Mouse (Mus musculus): ENCODE measurements around the gene Arel1.

Gene Arel1

GRCm38 (mm10) chr12:84970428-84971096 lies at the start of gene Arel1, which contains the start of gene Fcf1:
Gene Arel1, minus strand, starts transcription at chr12:84970900.
Gene Fcf1, plus strand, starts transcription at chr12:84970897.
- DNase-seq (ENCODE audit: low spot score in 2 of 2): peak; percentile 89 to 91

GRCm38 (mm10) chr12:85012185-85012584 lies 41.5 kb upstream of the Arel1 start:
- no peak for DNase-seq (ENCODE audit: low spot score in 2 of 2)

GRCm38 (mm10) chr12:85010541-85010940 lies 39.8 kb upstream of the Arel1 start:
- no peak for DNase-seq (ENCODE audit: low spot score in 2 of 2)

DNA sequence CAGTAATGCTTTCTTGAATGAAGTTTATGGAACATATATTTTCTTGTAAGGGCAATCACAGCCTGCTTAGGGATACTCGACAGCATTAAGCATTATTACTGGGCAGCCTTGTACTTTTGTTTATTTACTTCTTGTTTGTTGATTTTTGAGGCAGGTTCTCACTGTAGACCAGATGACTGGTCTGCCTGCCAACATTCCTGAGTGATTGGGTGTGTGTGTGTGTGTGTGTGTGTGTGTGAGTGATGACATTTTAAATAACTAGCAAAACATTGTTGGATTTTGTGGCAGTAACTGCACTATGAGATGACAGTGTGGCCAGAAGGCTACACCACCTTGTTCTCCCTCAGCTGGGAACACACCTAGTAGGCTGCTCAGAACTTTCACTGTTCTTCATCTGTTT lies 39.1 kb upstream of the Arel1 start:
- DNase-seq (ENCODE audit: low spot score in 2 of 2): no peak

GRCm38 (mm10) chr12:85007021-85007420 lies 36.3 kb upstream of the Arel1 start:
- DNase-seq (ENCODE audit: low spot score in 2 of 2): no peak

- no peak for DNase-seq (ENCODE audit: low spot score in 2 of 2)
These were observed 35.5 kb upstream of the Arel1 start for GRCm38 (mm10) chr12:85006206-85006605.

GRCm38 (mm10) chr12:84999053-84999452 lies 28.4 kb upstream of the Arel1 start:
- no peak for DNase-seq (ENCODE audit: low spot score in 2 of 2)

DNA sequence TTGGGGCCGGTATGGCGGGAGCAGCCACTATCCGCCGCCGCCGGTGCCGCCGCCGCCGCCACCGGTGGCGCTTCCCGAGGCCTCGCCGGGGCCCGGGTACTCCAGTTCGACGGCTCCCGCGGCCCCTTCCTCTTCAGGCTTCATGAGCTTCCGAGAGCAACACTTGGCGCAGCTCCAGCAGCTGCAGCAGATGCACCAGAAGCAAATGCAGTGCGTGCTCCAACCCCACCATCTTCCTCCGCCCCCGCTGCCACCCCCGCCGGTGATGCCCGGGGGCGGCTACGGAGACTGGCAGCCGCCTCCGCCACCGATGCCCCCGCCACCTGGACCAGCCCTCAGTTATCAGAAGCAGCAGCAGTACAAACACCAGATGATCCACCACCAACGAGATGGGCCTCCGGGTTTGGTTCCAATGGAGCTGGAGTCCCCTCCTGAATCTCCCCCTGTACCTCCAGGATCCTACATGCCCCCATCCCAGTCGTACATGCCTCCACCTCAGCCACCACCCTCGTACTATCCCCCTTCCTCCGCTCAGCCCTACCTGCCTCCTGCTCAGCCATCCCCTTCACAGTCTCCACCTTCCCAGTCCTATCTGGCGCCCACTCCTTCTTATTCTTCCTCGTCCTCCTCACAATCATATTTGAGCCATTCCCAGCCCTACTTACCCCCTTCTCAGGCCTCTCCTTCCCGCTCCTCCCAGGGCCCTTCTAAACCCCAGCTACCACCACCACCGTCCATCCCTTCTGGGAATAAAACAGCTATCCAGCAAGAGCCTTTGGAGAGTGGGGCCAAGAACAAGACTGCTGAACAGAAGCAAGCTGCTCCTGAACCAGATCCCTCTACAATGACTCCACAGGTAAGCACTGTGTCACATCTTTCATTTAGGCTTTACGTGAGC lies 26.1 kb upstream of the Arel1 start:
- DNase-seq (ENCODE audit: low spot score in 2 of 2): peak; percentile 38 to 60

GRCm38 (mm10) chr12:84996083-84996496 lies 25.4 kb upstream of the Arel1 start, which contains the start of gene Ylpm1:
Gene Ylpm1, plus strand, starts transcription at chr12:84996321.
- peak; percentile 94 to 95 for DNase-seq (ENCODE audit: low spot score in 2 of 2)

DNA sequence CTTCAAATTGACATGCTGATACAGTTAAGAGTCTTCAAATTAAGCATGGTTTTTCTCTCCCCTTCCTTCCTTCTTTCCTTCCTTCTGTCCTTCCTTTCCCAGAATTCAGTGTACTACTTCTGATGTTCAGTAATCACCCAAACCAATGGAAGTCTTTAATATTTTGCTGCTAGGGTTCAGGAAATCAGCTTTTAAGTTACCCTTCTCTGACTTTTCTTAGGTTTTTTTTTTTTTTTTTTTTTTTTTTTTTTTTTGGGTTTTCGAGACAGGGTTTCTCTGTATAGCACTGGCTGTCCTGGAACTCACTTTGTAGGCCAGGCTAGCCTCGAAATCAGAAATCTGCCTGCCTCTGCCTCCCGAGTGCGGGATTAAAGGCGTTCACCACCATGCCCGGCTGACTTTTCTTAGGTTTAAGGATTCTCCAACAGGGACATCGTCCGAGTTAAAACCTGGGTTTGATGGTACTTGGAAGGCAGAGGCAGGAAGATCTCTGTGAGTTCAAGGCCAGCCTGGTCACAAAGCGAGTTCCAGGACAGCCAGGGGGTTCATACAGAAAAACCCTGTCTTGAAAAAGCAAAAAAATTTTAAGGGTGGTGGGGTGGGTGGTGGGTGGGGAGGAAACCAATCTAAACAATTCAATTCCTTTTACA lies 24.5 kb upstream of the Arel1 start:
- DNase-seq (ENCODE audit: low spot score in 2 of 2): no peak

- no peak for DNase-seq (ENCODE audit: low spot score in 2 of 2)
These were observed 18.8 kb upstream of the Arel1 start for GRCm38 (mm10) chr12:84989456-84989855.

DNA sequence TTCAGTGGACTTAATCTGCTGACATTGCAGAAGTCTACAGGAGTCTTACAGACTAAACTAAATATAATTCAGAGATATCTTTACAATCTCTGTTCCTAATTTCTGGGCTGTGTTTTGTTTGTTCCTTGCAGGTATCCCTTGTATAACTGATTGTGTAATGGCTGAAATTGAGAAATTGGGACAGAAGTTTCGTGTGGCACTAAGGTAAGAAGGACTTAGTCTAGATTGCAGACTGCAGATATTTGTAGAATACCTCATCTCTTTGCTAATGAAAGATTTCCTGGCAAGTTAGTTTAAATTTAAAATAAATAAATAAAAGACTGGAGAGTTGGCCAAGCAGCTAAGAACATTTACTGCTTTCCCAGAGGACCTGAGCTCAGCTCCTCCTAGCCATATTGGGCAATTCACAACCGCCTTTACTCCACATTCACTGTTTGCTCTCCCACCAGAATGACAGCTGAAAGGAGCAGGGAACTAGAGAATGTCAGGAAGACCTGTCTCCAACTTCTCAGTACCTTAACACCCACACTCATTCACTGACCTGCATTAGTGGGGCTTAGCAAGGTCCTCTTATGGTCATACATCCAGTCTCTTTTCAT lies 8.7 kb upstream of the Arel1 start:
- no peak for DNase-seq (ENCODE audit: low spot score in 2 of 2)

DNA sequence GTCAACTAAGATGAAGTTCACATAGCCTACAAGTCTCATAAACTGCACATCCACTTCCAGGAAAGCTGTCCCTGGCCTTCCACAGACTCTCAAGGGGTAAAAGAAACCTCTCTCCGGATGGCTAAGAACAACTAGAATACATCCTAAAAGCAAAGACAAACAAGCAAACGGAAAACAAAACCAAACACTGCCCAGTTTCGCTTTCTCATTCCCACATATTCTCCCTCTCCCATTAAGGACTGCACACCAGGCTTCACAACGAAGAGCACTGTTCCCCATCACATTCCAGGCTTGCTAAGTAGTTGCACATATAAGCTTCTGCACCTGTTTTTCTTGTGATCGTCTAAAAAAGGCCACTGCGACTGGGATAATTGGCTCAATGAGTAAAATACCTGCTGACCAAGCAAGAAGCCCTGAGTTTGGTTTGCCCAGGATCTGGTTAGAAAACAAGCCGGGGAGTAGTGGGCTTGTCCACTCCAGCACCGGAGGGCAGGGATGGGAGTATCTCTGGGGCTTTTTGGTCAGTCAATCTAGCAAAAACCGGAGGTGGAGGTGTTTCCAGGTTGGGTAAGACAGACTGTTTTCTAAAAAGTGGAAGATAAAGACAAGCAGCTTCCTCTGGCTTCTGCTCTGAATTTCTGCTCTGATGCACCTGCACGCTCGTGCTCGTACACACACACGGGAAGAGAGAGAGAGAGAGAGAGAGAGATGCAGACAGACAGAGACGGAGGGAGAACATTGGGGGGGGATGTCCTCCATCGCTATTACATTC lies 858 bp downstream of the Arel1 start:
- no peak for DNase-seq (ENCODE audit: low spot score in 2 of 2)

- no peak for DNase-seq (ENCODE audit: low spot score in 2 of 2)
These were observed 1.7 kb downstream of the Arel1 start for GRCm38 (mm10) chr12:84968831-84969655.

GRCm38 (mm10) chr12:84962606-84963005 lies 8.1 kb downstream of the Arel1 start:
- DNase-seq (ENCODE audit: low spot score in 2 of 2): no peak

- no peak for DNase-seq (ENCODE audit: low spot score in 2 of 2)
These were observed 11.8 kb downstream of the Arel1 start for GRCm38 (mm10) chr12:84958794-84959356.

GRCm38 (mm10) chr12:84956317-84956716 lies 14.4 kb downstream of the Arel1 start:
- DNase-seq (ENCODE audit: low spot score in 2 of 2): no peak

- no peak for DNase-seq (ENCODE audit: low spot score in 2 of 2)
These were observed 18.3 kb downstream of the Arel1 start for GRCm38 (mm10) chr12:84952351-84952750.

GRCm38 (mm10) chr12:84951531-84951930 lies 19.2 kb downstream of the Arel1 start:
- DNase-seq (ENCODE audit: low spot score in 2 of 2): no peak

DNA sequence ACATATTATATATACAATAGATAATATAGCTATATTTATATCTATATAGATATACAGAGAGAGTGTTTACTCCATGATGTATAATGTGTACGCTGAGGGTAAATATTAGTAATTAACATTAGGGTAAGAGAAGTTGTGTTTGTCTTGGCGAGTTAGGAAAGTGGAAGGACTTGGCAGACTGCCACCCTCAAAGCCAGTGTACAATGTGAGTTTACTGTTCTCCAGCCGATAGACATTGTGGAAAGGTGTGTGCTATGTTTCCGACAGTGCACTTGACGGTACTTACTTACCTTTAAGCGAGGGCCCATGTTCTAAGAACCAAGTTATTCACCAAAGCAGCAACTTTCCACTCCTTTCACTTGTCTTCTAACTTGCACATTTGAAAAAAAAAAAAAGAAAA lies 19.9 kb downstream of the Arel1 start:
- DNase-seq (ENCODE audit: low spot score in 2 of 2): no peak
